Mouse (Mus musculus) kidney, adult 8-10 months (tissue): ENCODE measurements around the gene Oit1.

ENCODE experiments used
- DNase-seq, 2 experiments: peaks; one replicate each; pipeline ENCODE4 v3.0.0; 2022

Gene Oit1

DNA sequence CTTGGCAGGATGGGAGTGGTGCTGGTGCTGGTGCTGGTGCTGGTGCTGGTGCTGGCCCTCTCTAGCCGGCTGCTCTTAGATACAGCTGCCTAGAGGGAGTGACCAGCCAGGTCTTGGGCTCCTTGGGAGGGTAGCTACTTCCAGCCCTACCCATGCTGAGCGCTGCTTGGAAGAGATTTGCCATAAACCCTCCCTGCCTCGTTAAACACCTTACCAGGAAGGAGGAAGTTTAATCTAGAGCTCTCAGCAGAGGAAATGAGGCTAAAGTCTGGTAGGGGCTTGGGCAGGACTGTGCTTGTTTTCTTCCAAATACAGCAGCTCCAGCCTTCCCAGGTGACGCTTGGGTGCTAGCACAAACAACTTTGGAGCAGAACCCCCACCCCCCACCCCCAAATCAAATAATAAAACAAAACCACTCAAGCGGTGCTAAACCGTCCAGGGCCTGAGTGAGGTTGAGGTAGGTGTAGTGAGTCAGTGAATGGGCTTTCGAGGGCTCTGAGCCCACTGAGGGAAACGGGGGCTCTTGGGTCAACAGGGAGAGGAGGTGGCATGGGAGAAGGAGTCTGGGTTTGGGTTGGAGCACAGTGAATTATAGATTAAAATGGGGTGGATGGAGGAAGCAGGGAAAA lies at the start of gene Oit1:
Oit1 (minus strand) TSS at position 70 of the 629 bp plus-strand sequence.
- DNase-seq: no peak

DNA sequence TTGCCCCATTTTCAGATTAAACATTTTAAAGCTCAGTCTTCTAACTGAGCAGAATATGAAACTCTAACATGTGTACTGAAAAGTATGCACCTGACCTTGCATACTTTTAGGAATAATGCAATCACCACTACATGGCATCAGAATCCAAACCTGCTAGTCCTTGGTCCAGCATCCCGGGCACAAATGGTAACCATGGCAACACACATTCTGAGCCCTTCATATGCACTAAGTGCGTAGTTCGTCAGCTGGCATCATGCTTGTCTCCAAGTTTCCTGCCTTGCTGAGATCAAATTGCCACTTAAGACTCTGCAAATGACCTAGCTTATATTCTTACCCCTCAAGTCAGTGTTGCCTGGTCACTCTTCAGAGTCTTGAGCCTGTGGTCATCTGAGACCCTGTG lies 44.3 kb upstream of the Oit1 start:
- no peak for DNase-seq

DNA sequence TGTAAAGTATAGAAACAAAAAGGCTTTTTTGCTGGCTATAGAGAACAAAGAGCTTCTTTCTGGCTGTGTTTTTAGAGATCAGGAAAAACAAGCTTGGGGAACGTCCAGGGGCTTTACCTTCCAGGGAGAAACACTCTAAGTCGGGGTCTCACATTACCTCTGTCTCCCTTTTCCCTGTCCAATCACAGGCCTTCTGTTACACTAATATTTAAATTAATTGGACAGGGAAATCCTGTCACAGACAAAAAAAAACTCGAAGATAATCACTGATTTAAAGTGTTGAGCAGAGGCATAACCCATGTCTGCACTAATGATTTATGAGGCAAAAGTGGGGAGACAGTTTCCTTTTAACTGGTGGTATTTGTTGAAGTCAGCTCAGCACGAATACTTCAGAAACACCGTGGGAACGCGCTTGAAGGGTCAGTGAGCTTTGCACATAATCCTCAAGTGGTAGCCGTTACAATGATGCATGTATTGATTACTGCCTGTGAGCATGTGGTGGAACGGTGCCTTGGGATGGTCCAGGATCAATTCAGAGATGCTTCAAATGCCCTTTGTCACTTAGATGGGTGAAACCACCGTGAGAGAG lies 42.7 kb upstream of the Oit1 start:
- no peak for DNase-seq

GRCm38 (mm10) chr14:8418610-8419009 lies 40.1 kb upstream of the Oit1 start:
- DNase-seq: no peak

DNA sequence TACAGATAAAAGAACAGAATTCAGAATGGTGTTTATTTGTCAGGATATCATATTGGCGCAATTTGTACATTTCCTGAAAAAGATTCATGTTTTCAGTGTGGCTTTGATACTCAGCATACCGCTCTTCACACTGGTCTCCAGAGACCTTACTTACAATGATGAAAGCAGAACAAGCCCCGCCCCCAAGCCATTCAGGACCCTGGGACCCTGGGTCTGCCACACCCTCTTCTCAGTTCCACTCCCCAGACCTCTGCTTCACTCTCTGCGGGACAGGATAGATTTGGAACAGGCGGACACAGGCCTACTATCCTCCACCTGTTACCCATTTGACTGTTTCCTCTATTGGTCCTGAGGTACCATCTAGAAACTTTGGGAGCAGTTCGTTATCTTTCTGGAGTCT lies 27.4 kb upstream of the Oit1 start:
- no peak for DNase-seq

- DNase-seq: no peak
Measured at GRCm38 (mm10) chr14:8403310-8403709, 24.8 kb upstream of the Oit1 start.

- DNase-seq: no peak
Measured at GRCm38 (mm10) chr14:8398507-8398906, 20.0 kb upstream of the Oit1 start.

DNA sequence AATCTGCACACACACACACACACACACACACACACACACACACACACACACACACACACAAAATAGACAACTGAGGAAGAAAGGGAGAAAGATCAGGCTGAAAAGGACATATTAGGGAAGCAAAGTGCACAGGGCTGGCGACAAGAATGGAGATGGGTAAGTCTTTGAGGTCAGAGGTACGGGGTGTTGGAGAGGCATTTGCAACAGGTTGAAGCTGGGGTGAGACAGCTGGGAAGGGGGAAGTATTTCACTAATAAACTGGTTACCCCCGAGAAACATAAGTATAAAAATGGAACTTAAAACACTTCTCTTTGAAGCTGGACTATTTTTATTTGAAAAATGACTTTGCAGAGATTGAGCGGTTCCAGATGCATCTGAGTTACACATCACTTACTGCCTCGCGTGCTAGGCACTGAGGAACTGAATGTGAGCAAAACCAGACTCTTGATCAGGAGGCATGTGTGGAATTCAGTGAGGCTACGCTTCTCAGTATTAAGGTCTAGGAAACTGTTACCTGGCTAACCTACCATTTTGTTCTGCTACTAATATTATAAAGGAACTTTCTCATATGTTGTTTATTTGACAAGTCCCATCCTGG lies 17.2 kb upstream of the Oit1 start:
- DNase-seq: no peak

- DNase-seq: no peak
Measured at GRCm38 (mm10) chr14:8392181-8392825, 13.7 kb upstream of the Oit1 start.

GRCm38 (mm10) chr14:8369394-8369793 lies 9.2 kb downstream of the Oit1 start:
- no peak for DNase-seq

GRCm38 (mm10) chr14:8368900-8369299 lies 9.7 kb downstream of the Oit1 start:
- DNase-seq: no peak

DNA sequence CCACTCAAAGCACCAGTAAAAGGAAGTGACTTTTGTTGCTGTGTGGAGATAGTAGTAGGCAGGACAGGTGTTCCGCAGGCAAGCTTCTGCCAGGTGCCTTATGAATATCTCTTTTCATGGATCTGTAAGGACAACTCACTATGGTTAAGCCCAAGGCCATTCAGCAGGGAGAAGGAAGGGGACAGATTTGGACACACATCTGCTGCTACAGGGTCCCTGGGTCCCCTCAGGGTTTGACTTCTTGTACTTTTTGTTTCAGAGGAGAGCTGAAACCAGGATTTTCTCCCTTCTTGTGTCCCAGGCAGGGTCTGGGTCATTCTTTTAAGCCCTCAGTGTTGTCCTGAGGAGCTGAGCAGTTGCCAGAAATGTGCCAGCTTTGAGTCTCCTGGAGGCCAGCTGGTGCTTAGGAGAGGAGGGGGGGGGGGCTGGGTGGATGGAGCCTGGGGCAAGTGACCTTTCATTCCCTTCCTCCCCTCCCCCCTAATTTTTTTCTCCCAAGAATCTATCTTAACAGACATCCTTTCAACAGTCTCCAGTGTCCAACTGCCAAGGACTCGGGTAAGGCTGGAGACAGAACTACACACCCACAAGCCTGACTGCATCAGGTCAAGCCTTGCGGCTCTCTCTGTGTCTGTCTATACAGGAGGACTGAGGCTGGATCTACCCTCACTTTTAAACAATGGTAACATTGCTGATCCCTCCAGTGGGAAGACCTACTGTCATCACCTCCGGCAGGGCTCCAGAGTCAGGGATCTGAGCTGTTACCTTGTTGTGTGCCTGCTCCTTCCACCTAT lies 10.6 kb downstream of the Oit1 start:
- DNase-seq: no peak

- DNase-seq: no peak
Measured at GRCm38 (mm10) chr14:8367121-8367520, 11.4 kb downstream of the Oit1 start.

- no peak for DNase-seq
Measured at GRCm38 (mm10) chr14:8365833-8366232, 12.7 kb downstream of the Oit1 start.

GRCm38 (mm10) chr14:8356836-8357235 lies 21.7 kb downstream of the Oit1 start:
- DNase-seq: no peak

DNA sequence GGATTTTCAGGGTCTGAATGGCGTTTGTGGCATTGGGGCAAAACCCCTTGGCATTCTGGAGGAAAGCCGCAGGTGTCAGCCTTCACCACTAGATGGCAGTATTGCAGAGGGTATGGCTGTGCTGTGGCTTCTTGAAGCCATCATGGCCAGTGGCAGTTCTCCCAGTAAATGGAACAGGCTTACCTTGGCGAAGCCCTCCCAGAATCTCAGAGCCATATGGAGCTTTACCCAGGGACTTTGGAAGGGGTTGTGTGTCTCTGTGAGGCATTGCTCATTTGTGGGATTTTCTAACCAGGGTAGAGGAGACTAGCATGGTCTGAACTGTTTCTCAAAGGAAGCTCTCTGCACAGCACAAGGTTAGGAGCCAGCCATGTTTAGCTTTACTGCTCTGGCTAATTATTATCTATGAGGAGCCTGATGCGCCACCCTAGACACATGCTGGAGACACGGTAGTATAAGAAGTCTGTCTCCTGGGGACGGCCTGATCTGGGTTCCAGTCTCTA lies 22.5 kb downstream of the Oit1 start:
- DNase-seq: peak; percentile 68 to 77

DNA sequence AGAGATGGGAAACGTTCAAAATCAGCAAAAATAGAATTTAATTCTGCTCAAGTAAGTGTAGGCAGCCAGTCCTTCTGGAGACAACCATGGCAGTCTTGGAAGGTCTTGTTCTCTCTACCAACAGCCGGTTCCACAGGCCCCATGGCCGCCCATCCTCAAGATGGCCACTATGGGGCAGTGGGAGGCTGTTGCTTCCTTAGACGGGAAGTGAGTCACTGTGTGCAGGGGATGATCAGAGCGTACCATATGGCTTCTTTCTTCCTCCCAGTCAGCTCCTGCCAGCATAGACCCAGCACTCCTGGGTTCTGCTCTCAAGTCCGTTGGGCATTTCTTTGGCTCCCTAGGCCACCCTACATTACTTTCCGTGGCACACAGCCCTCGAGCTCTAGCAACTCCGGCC lies 29.6 kb downstream of the Oit1 start:
- no peak for DNase-seq

GRCm38 (mm10) chr14:8346255-8346997 lies 32.1 kb downstream of the Oit1 start:
- peak; percentile 86 to 90 for DNase-seq

DNA sequence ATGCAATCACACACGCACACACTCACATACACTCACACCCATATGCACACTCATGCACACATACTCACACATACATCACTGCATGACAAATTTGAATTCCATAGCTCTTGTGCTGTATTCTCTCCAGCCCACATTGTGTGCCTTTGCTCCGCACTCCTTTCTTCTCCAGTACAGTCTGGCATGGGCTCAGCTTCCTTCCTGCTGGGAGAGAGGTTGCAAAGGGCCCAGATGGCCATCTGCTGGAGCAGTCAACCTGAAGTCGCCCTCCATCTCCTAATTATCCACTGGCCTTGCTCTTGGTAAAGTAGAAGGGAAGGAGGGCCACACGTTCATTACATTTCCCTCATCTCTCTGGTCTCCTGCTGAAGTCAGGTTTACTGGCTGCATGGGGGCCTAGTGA lies 33.0 kb downstream of the Oit1 start:
- DNase-seq: no peak

GRCm38 (mm10) chr14:8342509-8343106 lies 35.9 kb downstream of the Oit1 start:
- peak; percentile 77 to 81 for DNase-seq

GRCm38 (mm10) chr14:8340226-8340625 lies 38.3 kb downstream of the Oit1 start:
- no peak for DNase-seq

- no peak for DNase-seq
Measured at GRCm38 (mm10) chr14:8335947-8336346, 42.6 kb downstream of the Oit1 start.
